Mouse (Mus musculus): Measurements from ENCODE around the gene Mrm3.

- TF ChIP-seq POLR2A (IDR thresholded peaks at IDR 0.05; ENCODE audit: low read depth, low read length), result no peak
- no peak for TF ChIP-seq CTCF (IDR thresholded peaks at IDR 0.05; ENCODE audit: extremely low read depth, insufficient read depth, insufficient read length, insufficient replicate concordance)
These were observed 51.3 kb downstream of the Mrm3 start for GRCm38 (mm10) chr11:76294836-76295235.

Data from spleen, adult 2 months (tissue).